Mouse (Mus musculus): ENCODE results near the gene Ccser2. TPM values are rescaled to one million over a fixed set of nuclear protein-coding genes. Genes with fewer than 3 reads are reported as not detected.

Gene Ccser2
- total RNA-seq, 1 experiment from 2014 or later = 33.2 TPM

GRCm38 (mm10) chr14:36937941-36938340 is 30.6 kb downstream of the Ccser2 start:
- DNase-seq = no peak

- DNase-seq = peak; percentile 12
These were observed 31.3 kb downstream of the Ccser2 start for GRCm38 (mm10) chr14:36937080-36937878.

- DNase-seq = no peak
These were observed 35.8 kb downstream of the Ccser2 start for GRCm38 (mm10) chr14:36932638-36933382.

GRCm38 (mm10) chr14:36932038-36932437 is 36.5 kb downstream of the Ccser2 start:
- no peak for DNase-seq

- DNase-seq = no peak
These were observed 45.2 kb downstream of the Ccser2 start for GRCm38 (mm10) chr14:36923383-36923782.

- no peak for DNase-seq
These were observed 47.1 kb downstream of the Ccser2 start for GRCm38 (mm10) chr14:36921346-36922049.

GRCm38 (mm10) chr14:36919886-36920285 is 48.7 kb downstream of the Ccser2 start:
- DNase-seq = no peak

GRCm38 (mm10) chr14:36919146-36919545 is 49.4 kb downstream of the Ccser2 start:
- DNase-seq = peak; percentile 49

- no peak for DNase-seq
These were observed 53.4 kb downstream of the Ccser2 start for GRCm38 (mm10) chr14:36915203-36915602.

- no peak for DNase-seq
These were observed 54.0 kb downstream of the Ccser2 start for GRCm38 (mm10) chr14:36914473-36915005.

- no peak for DNase-seq
These were observed 56.8 kb downstream of the Ccser2 start for GRCm38 (mm10) chr14:36911738-36912137.

GRCm38 (mm10) chr14:36905809-36906522 is 62.6 kb downstream of the Ccser2 start:
- no peak for DNase-seq

GRCm38 (mm10) chr14:36904206-36904605 is 64.4 kb downstream of the Ccser2 start:
- no peak for DNase-seq

- DNase-seq = no peak
These were observed 67.7 kb downstream of the Ccser2 start for GRCm38 (mm10) chr14:36900883-36901282.

- DNase-seq = no peak
These were observed 73.9 kb downstream of the Ccser2 start for GRCm38 (mm10) chr14:36894701-36895100.

GRCm38 (mm10) chr14:36892762-36893358 is 75.7 kb downstream of the Ccser2 start:
- DNase-seq = no peak

- no peak for DNase-seq
These were observed 78.4 kb downstream of the Ccser2 start for GRCm38 (mm10) chr14:36890130-36890529.

- peak; percentile 42 for DNase-seq
These were observed 82.9 kb downstream of the Ccser2 start for GRCm38 (mm10) chr14:36885680-36886079.

- DNase-seq = no peak
These were observed 83.5 kb downstream of the Ccser2 start for GRCm38 (mm10) chr14:36885117-36885516.

- DNase-seq = no peak
These were observed 85.0 kb downstream of the Ccser2 start for GRCm38 (mm10) chr14:36883576-36883975.

- DNase-seq = no peak
These were observed 98.3 kb downstream of the Ccser2 start for GRCm38 (mm10) chr14:36870257-36870656.

Data from adrenal gland, postnatal 25 days (tissue).